Mouse (Mus musculus) forebrain, embryonic 10.5 days (tissue): ENCODE data around the gene Ints5. TPM values are rescaled to one million over a fixed set of nuclear protein-coding genes. Genes with fewer than 3 reads are reported as not detected.
"Not testable (repeated sequence)": the region's sequence is repeated elsewhere in the genome, so short reads cannot be mapped to it uniquely, and the experiment has no call there.

Experiments
- DNase-seq: peaks from one replicate; pipeline ENCODE4 v3.0.0-alpha.2; 2017; ENCODE audit warnings: low spot score; ENCODE audit errors: extremely low spot score
- H3K27ac ChIP-seq: fragments of 300-500 bp; sonication (generic); 2 replicates; pipeline ENCODE4 v1.5.1; 2016; ENCODE audit warnings: mild to moderate bottlenecking
- H3K27me3 ChIP-seq: fragments of 300-500 bp; sonication (generic); 2 replicates; pipeline ENCODE4 v1.6.1; 2016; ENCODE audit warnings: mild to moderate bottlenecking; ENCODE audit not compliant: poor library complexity, severe bottlenecking
- H3K36me3 ChIP-seq: fragments of 300-500 bp; sonication (generic); replicated peaks from 2 replicates; pipeline ENCODE4 v1.6.1; 2016; ENCODE audit warnings: mild to moderate bottlenecking, moderate library complexity
- H3K4me1 ChIP-seq: fragments of 300-500 bp; sonication (generic); 2 replicates; pipeline ENCODE4 v1.6.1; 2016
- H3K4me3 ChIP-seq: fragments of 300-500 bp; sonication (generic); 2 replicates; pipeline ENCODE4 v1.5.1; 2016; ENCODE audit warnings: mild to moderate bottlenecking, moderate library complexity
- H3K9me3 ChIP-seq: fragments of 300-500 bp; sonication (generic); 2 replicates; pipeline ENCODE4 v1.6.1; 2016; ENCODE audit warnings: mild to moderate bottlenecking, moderate library complexity
- WGBS: fragments of 180-500 bp; shearing (Covaris S2); methylation state at CpG from one replicate; pipeline ENCODE4 v1.1.7; 2016; 5-methylcytosine and 5-hydroxymethylcytosine counted together
- polyA plus RNA-seq: library from polyadenylated mRNA; unstranded; fragments of >200 nt; fragmentation: Nextera tagmentation; extraction: Ambion mirVana; gene quantifications from 2 replicates; pipeline ENCODE4 v1.2.1, GENCODE M21; 2016

Gene Ints5
- 59.9 and 61.4 TPM in 2 replicates for polyA plus RNA-seq

DNA sequence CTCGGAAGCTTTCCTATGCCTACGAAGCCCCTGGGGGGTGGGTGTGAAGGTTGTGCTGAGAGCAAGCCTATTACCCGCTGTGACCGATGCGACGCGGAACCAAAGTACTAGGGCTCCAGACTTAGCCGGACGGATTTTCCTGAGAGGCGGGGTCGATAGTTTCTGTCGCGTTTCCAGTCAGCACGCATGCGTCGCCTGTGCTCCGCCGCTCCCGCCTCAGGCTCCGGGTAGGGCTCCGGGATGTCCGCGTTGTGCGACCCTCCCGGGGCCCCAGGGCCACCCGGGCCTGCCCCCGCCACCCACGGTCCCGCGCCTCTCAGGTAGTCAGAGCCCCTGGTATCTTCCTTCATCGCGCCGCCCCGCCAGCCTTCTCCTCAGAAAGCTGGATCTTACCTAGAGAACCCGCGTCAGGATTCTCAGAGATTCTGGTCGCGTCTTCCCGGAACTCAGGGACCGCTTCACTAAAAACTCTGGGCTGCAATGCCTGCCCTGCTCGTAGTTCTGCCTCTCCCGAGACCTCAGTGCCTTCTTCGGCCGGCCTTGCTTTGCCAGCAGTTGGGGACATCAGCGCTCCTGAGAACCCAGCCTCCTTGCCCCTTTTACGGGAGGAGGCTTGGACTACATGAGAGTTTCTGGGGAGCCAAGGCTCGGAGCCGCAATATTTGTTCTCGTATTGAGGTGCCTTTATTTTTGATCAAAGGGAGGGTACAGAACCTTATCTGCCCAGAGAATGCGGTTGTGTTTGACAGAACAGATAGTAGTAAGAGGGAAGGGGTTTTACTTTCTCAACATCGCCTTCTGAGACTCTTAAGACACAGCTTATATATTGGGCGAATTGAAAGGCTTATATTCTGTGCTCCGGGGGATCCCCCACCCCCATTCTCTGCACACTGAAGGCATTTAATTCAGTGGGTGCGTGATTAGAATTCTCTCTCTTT lies at the start of gene Ints5:
Gene Ints5, plus strand, starts transcription at position 177 of the 938 bp plus-strand sequence.
- H3K4me3 ChIP-seq = peak within 1 kb of the TSS; percentile 84
- peaks cover 44% of the 10 kb centered on the region for H3K4me1 ChIP-seq
- 4% methylated on average over 54 of the region's 54 CpGs for WGBS
- no peaks in the 10 kb centered on the region for H3K9me3 ChIP-seq
- H3K27ac ChIP-seq = peak within 1 kb of the TSS; percentile 94
- no peaks in the 10 kb centered on the region for H3K27me3 ChIP-seq
- peak; percentile 83 for DNase-seq
- peaks cover 53% of the 10 kb centered on the region for H3K36me3 ChIP-seq

DNA sequence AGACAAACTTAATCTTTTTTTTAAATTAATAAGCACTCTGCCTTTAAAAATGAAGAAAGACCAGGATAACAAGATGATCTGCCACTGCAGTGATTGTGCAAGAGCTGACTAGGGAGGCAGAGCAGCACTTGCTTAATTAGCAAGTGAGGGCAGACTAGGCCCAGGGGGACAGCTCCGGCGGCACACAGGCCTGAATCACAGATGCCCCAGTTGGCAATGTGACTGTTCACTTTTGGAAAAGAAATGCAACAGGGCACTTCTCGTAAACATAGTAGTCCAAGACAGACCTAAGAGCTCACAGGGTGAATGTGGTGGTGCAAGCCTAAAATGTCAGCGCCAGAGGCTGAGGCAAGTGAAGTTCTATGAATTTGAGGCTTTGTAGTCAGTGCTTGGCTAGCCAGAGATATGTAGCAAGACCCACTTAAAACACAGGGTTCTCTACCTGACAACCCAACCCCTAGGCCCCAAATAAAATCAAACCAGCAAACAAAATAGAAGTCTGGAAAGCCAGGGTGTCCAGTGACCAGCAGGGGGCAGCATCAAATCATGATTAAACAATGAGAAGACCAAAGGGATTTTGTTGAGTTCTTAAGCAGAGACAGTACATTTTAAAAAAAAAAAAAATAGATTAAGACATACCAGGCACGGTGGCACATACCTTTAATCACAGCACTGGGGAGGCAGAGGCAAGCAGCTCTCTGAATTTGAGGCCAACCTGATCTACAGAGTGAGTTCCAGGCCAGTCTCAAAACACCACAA lies 48.3 kb upstream of the Ints5 start:
- no peaks in the 10 kb centered on the region for H3K27me3 ChIP-seq
- H3K27ac ChIP-seq = no peak overlapping the region
- no peak overlapping the region for H3K4me3 ChIP-seq
- no peaks in the 10 kb centered on the region for H3K9me3 ChIP-seq
- peaks cover 21% of the 10 kb centered on the region for H3K4me1 ChIP-seq
- H3K36me3 ChIP-seq = peaks cover 61% of the 10 kb centered on the region
- peak; percentile 66 for DNase-seq
- WGBS = 66% methylated on average over 5 of the region's 5 CpGs

GRCm38 (mm10) chr19:8848356-8848755 lies 44.4 kb upstream of the Ints5 start:
- H3K36me3 ChIP-seq = peaks cover 41% of the 10 kb centered on the region
- no peak overlapping the region for H3K4me3 ChIP-seq
- no peak for DNase-seq
- WGBS = 82% methylated on average over 5 of the region's 5 CpGs
- no peaks in the 10 kb centered on the region for H3K9me3 ChIP-seq
- H3K4me1 ChIP-seq = peaks cover 10% of the 10 kb centered on the region
- no peaks in the 10 kb centered on the region for H3K27me3 ChIP-seq
- no peak overlapping the region for H3K27ac ChIP-seq

DNA sequence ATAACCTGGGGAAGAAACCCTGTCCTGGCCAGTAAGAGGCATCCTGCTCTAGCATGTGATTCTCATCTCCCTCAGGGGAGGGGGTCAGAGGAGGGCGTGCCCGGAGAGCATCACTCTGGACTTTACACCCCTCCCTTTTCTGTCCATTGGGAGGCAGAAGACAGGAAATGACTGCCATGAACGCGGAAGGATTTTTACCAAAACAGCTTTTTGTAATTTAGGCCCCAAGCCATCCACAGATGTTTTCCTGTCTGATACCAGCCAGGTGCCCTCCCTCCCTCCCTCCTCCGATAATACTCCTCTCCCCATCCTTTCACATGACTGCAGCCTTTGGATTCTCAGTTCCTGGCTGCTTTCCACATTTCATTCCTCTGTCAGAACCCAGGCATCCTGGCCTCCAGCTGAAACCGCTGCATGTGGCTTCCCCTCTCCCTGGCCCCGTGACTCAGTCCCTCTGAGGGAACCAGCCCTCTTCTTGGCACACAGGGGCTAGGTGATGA lies 42.4 kb upstream of the Ints5 start, which contains the start of gene Lrrn4cl:
Gene Lrrn4cl, plus strand, starts transcription at position 367 of the 500 bp plus-strand sequence.
- 34% methylated on average over 7 of the region's 7 CpGs for WGBS
- Histone ChIP-seq H3K27ac (peak within 1 kb of the TSS; percentile 20), H3K9me3 (no peaks in the 10 kb centered on the region), H3K4me1 (peaks cover 10% of the 10 kb centered on the region), H3K27me3 (no peaks in the 10 kb centered on the region), H3K36me3 (peaks cover 37% of the 10 kb centered on the region), H3K4me3 (no peak within 1 kb of the TSS)
- DNase-seq = no peak

DNA sequence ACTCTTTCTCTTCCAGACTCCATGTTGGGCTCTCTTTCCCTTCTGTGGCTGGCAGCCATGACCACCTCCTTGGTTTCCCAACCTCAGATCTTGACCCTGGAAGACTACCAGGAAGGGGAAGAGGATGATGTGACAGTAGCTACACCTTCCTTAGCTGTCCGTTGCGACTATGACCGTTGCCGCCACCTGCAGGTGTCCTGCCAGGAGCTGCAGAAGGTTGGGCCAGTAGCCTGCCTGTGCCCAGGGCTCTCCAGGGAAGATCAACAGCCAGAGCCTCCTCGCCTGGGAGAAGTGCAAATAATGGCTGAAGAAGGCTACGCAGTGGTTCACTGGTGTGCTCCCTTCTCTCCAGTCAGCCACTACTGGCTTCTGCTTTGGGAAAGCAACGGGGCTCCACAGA lies 41.2 kb upstream of the Ints5 start:
- H3K4me1 ChIP-seq = peaks cover 10% of the 10 kb centered on the region
- DNase-seq = no peak
- no peak overlapping the region for H3K27ac ChIP-seq
- H3K27me3 ChIP-seq = no peaks in the 10 kb centered on the region
- no peak overlapping the region for H3K4me3 ChIP-seq
- peaks cover 25% of the 10 kb centered on the region for H3K36me3 ChIP-seq
- H3K9me3 ChIP-seq = no peaks in the 10 kb centered on the region
- WGBS = 54% methylated on average over 7 of the region's 7 CpGs

DNA sequence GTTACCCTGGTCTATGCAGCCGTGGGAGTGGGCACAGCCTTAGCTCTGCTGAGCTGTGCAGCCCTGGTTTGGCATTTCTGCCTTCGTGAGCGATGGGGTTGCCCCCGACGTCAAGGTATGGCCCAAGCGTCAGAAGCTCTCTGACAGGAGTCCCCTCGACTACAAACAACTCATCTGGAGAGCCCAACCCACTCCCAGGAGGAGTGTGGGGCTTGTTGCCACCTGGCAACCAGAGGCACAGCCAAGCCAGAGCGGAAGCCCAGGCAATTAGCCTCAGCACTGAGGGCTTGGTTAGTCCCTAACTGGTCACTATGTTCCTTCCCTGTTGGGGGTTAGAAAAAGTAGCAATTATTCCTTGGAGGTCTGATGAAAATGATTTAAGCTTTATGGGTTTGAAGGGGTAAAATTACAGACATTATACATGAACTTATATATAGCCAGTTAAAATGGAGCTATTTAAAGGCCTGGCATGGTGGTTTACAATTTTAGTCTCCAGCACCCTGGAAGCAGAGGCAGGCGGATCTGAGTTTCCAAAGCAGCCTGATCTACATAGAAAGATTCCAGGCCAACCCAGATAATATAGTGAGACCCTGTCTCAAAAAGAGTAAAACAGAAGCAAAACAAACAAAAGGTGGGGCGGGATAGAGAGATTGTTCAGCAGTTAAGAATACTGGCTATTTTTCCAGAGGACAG lies 40.4 kb upstream of the Ints5 start:
- no peaks in the 10 kb centered on the region for H3K27me3 ChIP-seq
- H3K4me3 ChIP-seq = no peak overlapping the region
- H3K4me1 ChIP-seq = peaks cover 10% of the 10 kb centered on the region
- peaks cover 17% of the 10 kb centered on the region for H3K36me3 ChIP-seq
- no peak overlapping the region for H3K27ac ChIP-seq
- no peak for DNase-seq
- WGBS = 65% methylated on average over 10 of the region's 10 CpGs
- H3K9me3 ChIP-seq = no peaks in the 10 kb centered on the region

- H3K36me3 ChIP-seq = peaks cover 10% of the 10 kb centered on the region
- 91% methylated on average over 3 of the region's 3 CpGs for WGBS
- no peaks in the 10 kb centered on the region for H3K27me3 ChIP-seq
- no peak overlapping the region for H3K4me3 ChIP-seq
- H3K4me1 ChIP-seq = peaks cover 10% of the 10 kb centered on the region
- no peak for DNase-seq
- no peaks in the 10 kb centered on the region for H3K9me3 ChIP-seq
- no peak overlapping the region for H3K27ac ChIP-seq
These were observed 39.7 kb upstream of the Ints5 start for GRCm38 (mm10) chr19:8853117-8853516.

- no peak overlapping the region for H3K27ac ChIP-seq
- no peaks in the 10 kb centered on the region for H3K36me3 ChIP-seq
- H3K27me3 ChIP-seq = no peaks in the 10 kb centered on the region
- no peaks in the 10 kb centered on the region for H3K4me1 ChIP-seq
- no peak for DNase-seq
- no peak overlapping the region for H3K4me3 ChIP-seq
- WGBS = 43% methylated on average over 4 of the region's 4 CpGs
- no peaks in the 10 kb centered on the region for H3K9me3 ChIP-seq
These were observed 35.1 kb upstream of the Ints5 start for GRCm38 (mm10) chr19:8857689-8858088.

GRCm38 (mm10) chr19:8859018-8859417 lies 33.8 kb upstream of the Ints5 start:
- no peaks in the 10 kb centered on the region for H3K27me3 ChIP-seq
- H3K4me3 ChIP-seq = no peak overlapping the region
- no peaks in the 10 kb centered on the region for H3K4me1 ChIP-seq
- no peaks in the 10 kb centered on the region for H3K36me3 ChIP-seq
- DNase-seq = no peak
- no peaks in the 10 kb centered on the region for H3K9me3 ChIP-seq
- WGBS = 21% methylated on average over 1 of the region's 1 CpGs
- no peak overlapping the region for H3K27ac ChIP-seq

DNA sequence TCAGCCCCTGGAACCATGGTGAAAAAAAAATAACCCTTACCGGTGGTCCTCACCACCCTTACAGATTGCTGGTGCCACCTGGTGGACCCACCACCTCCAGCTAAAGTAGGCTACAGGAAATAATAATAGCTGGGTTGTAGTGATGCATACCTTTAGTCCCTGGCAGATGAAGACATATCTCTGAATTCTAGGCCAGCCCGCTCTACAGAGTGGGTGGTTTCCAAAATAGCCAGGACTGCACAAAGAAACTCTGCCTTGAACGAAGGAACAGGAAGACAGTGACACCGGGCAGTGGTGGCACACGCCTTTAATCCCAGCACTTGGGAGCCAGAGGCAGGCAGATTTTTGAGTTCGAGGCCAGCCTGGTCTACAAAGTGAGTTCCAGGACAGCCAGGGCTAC lies 28.5 kb upstream of the Ints5 start:
- Histone ChIP-seq H3K9me3 (no peaks in the 10 kb centered on the region), H3K36me3 (no peaks in the 10 kb centered on the region), H3K4me1 (no peaks in the 10 kb centered on the region), H3K27ac (no peak overlapping the region), H3K4me3 (no peak overlapping the region), H3K27me3 (no peaks in the 10 kb centered on the region)
- no peak for DNase-seq
- WGBS = 85% methylated on average over 6 of the region's 6 CpGs

- 80% methylated on average over 3 of the region's 3 CpGs for WGBS
- DNase-seq, H3K27me3 ChIP-seq, H3K9me3 ChIP-seq: not testable (repeated sequence)
- peaks cover 14% of the 10 kb centered on the region for H3K4me1 ChIP-seq
- peak overlapping the region; percentile 99 for H3K4me3 ChIP-seq
- H3K27ac ChIP-seq = peak overlapping the region; percentile 93
- H3K36me3 ChIP-seq = peaks cover 24% of the 10 kb centered on the region
These were observed 22.4 kb upstream of the Ints5 start for GRCm38 (mm10) chr19:8870381-8870780.

DNA sequence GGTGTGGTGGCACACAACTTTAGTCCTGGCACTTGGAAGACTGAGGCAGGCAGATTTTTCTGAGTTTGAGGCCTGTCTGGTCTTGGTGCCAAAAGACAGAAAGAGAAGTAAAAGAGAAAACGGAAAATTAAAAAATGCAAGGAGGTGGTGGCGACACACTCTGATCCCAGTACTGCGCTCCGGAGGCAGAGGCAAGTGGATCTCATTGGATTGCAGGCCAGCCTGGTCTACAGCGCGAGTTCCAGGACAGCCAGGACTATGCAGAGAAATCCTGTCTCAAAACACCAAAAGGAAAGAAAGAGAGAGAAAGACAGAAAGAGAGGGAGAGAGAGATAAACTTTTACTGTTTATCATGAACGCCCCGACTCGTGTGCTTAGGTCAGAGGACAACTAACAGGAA lies 22.0 kb upstream of the Ints5 start:
- no peak for DNase-seq
- Histone ChIP-seq H3K27me3 (no peaks in the 10 kb centered on the region), H3K27ac (peak overlapping the region; percentile 93), H3K4me1 (peaks cover 14% of the 10 kb centered on the region), H3K4me3 (peak overlapping the region; percentile 99), H3K36me3 (peaks cover 29% of the 10 kb centered on the region), H3K9me3 (no peaks in the 10 kb centered on the region)
- 60% methylated on average over 9 of the region's 9 CpGs for WGBS
